Mouse (Mus musculus) embryo, embryonic 9.5 days (tissue): Measurements from ENCODE around the gene 4921524J17Rik.
A peak's percentile ranks its signal among the peaks of the same experiment; 100 is the strongest.

Source experiments
- DNase-seq: peaks from one replicate; pipeline ENCODE4 v3.0.0-alpha.2; 2017; ENCODE audit errors: extremely low spot score

Gene 4921524J17Rik

DNA sequence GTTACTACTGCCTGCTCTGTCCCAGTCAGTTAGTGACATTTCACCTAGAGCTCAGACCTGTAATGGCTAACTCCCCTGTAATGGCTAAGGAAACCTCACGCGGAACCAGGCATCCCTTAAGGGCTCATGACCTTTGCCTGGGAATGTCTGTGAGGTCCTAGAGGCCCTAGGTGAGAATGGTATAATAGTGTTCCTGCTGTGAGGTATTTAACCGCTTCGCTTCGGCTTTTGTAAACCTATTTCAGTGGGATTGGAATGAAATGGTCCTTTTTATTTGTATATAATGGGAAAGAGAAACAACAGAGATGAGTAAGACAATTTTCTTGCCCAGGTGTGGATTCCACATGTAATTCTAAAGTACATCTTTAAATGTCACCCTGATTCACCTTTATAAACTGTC, 8.9 kb upstream of the 4921524J17Rik start:
- no peak for DNase-seq

DNA sequence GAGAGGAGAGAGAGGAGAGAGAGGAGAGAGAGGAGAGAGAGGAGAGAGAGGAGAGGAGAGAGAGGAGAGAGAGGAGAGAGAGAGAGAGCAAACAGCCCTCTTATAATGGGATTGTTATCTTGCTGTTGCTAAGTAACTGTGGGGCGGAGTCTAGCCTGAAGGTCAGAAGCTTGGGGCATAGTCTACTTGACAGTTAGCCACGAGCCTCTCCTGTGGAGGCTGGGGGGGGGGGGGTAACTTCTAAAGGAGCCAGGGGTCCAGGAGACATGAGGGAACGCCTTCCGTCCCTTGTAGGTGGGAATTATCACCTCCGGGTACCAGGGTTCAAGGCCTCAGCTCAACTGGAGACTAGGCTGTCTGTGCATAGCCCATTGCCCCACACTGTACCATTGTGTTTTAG, 3.1 kb upstream of the 4921524J17Rik start:
- DNase-seq: no peak

DNA sequence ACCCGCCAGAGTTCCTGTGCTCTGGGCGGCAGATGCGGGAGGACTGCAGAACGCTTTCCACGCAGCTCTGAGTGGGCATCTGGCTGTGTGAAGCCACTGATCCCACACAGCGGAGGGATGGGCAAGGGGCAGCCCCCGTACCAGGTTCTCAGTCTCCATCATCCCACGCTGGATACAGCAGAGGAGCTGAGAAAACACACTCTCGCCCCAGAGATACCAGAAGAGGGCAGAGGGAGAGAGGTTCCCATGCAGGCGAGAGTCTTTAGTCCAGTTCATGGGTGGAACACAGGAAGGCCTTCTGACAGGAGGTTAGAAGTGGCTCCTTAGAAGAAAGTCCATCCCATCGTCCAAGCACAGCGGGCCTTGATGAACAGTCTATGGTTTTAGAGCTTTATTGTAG, 2.2 kb upstream of the 4921524J17Rik start:
- DNase-seq: no peak

DNA sequence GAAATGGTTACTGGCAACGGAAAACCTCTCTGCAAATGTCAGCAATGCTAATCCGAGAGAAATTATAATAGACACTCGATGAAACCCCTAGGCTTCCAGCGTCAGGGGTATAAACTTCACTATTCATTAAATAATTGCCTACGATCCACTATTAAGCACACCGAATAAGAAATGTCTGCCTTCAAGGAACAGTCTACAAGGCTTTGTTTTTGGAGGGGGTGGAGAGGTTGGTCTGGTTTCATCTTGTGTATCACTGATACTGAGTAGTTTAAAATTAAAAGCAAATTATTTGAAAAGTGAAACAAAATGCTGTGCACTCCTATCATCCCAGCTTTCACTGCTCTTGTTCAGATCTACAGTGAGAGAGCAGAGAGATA, 372 bp upstream of the 4921524J17Rik start:
- DNase-seq: no peak

DNA sequence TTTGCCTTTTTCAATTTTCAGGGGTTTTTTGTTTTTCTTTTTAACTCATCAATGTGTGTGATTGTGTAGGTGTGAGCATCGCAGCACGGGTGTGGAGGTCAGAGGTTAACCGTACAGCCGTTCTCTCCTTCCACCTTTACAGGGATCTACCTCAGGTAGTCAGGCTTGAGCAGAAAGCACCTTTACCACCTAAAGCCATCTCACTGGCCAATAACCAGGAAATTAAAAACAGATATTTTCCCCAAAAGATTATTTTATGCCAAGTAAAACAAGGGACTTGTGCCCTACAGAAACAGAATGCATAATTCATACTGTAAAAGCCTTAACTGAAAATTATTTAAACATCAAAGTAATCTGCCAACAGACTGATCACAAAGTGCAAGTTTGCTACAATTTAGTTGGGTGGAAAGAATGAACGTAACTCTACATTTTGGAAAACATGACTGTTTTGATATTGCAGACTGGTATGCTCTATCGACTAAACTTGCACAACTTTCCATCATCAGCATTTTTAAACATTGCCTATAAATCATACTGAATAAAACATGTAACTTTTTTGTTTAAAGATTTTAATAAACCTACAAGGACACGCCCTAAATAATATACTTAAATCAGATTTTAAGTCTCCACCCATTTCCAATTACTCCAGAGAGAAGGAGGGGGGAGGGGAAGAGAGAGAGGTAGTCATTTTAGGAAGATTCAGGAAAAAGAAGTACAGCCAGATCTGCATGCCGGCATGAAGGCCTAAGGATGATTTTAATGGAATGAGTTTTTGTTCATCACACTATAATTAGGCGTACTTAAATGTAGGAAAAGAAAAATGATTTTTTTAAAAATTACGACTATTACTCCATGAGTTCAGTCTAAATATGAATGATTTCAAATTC, 1.1 kb downstream of the 4921524J17Rik start:
- peak; percentile 33 for DNase-seq

DNA sequence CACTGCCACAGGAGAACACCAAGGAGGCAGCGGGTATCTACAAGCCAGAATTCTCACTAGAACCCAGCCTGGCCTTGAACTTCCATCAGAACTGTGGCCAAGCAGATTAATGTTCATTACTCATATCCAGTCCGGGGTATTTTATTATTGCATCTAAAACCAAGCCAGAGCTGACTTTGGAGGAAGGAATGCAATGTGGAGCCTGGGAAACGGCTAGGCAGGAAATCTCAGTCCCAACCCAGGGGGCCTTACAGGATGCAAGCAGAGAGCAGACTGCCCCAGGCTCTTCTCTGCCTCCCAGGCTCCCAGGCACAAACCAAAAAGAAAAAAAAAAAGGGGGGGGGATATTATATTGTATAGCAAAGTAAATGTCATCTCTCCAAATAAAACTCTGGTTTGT, 1.8 kb downstream of the 4921524J17Rik start:
- DNase-seq: peak; percentile 36

DNA sequence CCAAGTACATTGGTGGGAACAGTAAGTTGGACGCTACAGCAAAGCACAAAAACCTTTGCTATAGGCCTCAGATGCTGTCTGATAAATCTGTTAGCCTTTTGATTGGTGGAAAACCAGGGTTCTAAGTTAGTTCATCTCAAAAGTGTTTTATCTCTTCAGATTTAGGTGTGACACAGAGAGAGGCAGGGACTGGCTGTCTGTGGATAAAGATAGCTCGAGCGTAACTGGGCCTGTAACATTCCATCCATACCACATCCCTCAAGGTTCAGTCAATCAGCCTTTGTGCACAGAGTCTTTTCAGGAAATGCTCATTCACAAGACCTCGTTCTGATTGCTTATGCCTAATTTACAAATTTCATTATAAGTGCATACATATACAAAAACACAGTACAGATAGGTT, 3.4 kb downstream of the 4921524J17Rik start:
- DNase-seq: no peak

DNA sequence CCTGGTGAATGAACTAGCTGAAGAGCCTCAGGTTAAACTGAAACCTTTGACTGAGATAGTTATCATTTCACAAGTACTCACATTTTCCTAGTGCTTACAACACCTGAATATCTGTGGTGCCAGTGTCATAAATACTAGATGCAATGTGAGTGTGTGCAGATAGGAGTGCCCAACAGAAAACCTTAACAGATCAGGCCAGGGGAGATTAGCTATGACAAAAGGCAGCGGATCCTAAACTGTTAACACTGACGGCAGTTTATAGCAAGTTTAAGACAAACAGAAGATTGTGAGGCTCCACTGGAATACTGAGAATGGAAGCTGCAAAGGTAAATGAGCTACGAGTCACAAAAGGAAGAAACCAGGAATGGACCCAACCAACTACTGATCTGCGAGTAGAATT, 5.6 kb downstream of the 4921524J17Rik start:
- no peak for DNase-seq

DNA sequence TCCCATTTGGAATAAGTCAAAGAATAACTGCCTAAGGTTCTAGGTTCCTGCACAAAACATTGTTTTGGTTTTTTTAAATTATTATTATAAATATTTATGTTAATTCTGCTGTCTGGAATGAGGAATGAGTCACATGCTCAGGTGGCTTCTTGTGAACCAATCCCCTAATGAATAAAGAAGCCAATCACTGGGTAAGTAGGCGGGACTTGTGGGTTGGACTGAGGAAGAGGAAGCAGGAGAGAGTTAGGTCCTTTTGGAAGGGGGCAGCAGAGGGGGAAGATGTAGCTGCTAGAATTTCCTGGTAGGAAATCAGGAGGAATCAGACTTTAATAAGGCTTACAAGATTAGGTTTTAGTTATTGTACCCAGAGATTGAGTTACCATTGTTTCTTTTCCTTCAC, 11.3 kb downstream of the 4921524J17Rik start:
- DNase-seq: no peak

DNA sequence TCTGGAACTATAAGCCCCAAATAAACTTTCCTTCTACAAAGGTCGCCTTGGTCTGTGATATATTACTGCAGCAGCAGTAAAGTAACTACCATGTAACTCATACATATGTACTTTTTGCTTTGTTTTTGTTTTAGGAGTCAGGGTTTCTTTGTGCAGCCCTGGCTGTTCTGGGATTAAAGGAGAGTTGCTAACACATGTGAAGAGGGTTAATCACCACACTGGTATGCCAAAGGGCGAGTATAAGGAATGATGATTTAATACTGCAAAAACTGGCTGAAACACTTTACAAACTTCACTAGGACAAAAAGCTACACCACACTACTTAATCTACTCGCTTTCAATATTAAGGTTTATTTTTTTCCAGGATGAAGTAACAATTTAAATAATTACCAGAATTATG, 24.1 kb downstream of the 4921524J17Rik start:
- DNase-seq: no peak

DNA sequence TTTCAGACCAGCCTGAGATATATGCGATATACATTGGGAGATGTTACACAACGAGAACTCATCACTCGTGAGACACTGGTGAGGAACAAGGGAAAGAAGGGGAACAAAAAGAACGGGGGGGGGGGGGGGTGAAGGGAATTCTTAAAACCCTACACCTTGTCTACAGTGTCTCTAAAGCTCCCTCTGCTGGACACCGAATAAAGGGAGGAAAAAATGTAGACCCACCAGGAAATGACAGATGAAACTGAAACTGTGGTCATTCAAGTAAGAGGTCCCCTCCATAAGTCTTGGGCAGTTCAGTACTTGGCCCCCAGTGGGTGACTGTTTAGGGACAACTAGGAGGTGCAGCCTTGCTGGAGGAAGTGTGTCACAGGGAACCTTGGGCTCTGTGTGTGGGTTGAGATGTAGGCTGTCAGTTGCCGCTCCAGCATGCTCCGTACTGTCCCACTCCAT, 24.6 kb downstream of the 4921524J17Rik start:
- peak; percentile 6 for DNase-seq

DNA sequence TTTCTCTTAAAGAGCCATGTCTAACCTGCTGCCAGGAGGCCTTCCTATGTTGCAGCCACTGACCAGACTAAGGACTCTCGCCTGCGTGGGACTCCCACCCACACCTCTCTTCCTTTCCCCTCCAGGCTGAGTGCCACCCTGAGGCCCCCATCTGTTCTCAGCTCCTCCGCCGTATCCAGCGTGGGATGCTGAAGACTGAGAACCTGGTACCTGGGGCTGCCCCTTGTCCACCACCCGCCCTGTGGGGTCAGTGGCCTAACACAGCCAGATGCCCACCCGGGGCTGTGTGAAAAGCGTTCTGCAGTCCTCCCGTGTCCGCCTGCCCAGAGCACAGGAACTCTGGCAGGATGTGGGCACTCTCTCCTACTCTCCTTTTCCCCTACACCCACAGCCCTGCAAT, 26.7 kb downstream of the 4921524J17Rik start:
- no peak for DNase-seq

DNA sequence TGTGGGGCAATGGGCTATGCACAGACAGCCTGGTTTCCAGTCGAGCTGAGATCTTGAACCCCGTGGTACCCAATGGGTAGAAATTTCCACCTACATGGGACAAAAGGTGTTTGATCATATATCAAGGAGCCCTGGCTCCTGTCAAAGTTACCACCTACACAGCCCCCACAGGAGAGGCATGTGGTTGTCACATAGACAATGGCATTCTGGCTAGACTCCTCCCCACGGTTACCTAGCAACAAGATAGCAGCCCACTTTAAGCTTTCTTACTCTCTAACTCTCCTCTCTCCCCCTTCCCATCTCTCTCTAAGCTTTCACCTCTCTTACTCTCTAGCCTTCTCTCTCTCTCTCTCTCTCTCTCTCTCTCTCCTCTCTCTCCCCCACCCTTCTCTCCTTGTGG, 27.2 kb downstream of the 4921524J17Rik start:
- peak; percentile 19 for DNase-seq

DNA sequence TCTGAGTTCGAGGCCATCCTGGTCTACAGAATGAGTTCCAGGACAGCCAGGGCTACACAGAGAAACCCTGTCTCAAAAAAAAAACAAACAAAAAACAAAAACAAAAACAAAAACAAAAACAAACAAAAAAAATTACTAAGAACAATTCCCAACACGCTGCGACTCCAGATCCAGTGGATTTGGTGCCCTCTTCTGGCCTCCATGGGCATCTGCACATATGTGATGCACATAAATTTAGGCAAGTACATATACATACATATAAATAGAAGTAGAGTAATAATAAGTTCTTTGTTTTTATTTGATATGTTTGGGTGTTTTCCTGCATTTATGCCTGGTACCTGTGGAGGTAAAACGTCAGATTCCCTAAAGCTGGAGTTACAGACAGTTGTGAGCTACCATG, 34.1 kb downstream of the 4921524J17Rik start:
- no peak for DNase-seq

DNA sequence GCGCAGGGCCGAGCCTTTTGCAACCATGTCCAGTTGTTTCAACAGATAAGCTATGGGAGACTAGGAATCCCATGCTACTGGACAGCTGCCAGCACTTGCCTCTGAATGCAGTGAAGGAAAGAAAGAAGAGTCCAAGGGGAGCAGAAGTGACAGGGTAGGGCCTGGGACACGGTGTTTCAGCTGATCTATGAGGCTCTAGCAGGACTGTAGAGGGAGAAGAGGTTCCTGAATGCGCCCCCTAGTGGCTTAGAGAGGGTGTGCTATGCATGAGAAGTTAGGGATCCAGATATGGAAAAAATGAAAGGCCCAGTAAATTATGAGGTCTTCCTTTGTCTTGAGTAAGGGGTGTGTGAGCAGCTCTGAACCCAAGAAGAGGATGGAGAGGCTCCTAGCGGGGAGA, 35.1 kb downstream of the 4921524J17Rik start:
- peak; percentile 32 for DNase-seq

- no peak for DNase-seq
Measured at GRCm38 (mm10) chr8:85396432-85397079, 36.1 kb downstream of the 4921524J17Rik start.

GRCm38 (mm10) chr8:85395681-85396431, 36.8 kb downstream of the 4921524J17Rik start:
- no peak for DNase-seq

- DNase-seq: no peak
Measured at GRCm38 (mm10) chr8:85395017-85395416, 37.6 kb downstream of the 4921524J17Rik start.

GRCm38 (mm10) chr8:85393199-85393598, 39.4 kb downstream of the 4921524J17Rik start:
- DNase-seq: no peak

- DNase-seq: no peak
Measured at GRCm38 (mm10) chr8:85391438-85391837, 41.2 kb downstream of the 4921524J17Rik start.

- DNase-seq: no peak
Measured at GRCm38 (mm10) chr8:85386205-85386604, 46.4 kb downstream of the 4921524J17Rik start, which contains the start of gene Mylk3. TSS of gene Mylk3 (minus strand) at chr8:85386345.

- DNase-seq: no peak
Measured at GRCm38 (mm10) chr8:85381926-85382325, 50.7 kb downstream of the 4921524J17Rik start.
